Mouse (Mus musculus) cerebral cortex, adult 2 months (tissue): ENCODE data around the gene Dcaf6.

Experiments
- WGBS: fragments of 180-500 bp; shearing (Covaris S2); methylation state at CpG from one replicate; pipeline ENCODE4 v1.1.7; 2018; 5-methylcytosine and 5-hydroxymethylcytosine counted together

The Dcaf6 gene

GRCm38 (mm10) chr1:165394836-165395235, 65.4 kb downstream of the Dcaf6 start:
- 82% methylated on average over 3 of the region's 3 CpGs for WGBS

- 96% methylated on average over 1 of the region's 1 CpGs for WGBS
Observed at GRCm38 (mm10) chr1:165393033-165393432, 67.2 kb downstream of the Dcaf6 start.

- 63% methylated on average over 5 of the region's 5 CpGs for WGBS
Observed at GRCm38 (mm10) chr1:165388716-165389115, 71.6 kb downstream of the Dcaf6 start.

DNA sequence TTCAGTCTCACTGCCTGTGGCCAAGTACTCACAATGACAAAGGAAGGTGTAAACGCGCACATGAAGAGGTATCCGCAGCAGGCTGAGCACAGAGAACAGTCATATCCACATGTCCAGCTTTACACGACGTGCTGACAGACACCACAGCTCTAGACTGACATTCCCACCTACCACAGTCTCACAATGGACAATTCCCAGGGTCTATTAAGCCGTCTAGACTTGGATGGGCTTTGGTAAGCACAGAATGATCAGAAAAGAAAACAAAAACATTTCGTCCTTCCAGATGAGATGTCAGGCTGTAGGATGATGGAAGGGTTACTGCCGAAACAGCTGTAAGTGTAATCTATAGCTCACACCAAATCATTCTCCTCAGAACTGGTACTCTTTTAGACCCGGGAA, 73.8 kb downstream of the Dcaf6 start:
- WGBS = 85% methylated on average over 9 of the region's 9 CpGs

DNA sequence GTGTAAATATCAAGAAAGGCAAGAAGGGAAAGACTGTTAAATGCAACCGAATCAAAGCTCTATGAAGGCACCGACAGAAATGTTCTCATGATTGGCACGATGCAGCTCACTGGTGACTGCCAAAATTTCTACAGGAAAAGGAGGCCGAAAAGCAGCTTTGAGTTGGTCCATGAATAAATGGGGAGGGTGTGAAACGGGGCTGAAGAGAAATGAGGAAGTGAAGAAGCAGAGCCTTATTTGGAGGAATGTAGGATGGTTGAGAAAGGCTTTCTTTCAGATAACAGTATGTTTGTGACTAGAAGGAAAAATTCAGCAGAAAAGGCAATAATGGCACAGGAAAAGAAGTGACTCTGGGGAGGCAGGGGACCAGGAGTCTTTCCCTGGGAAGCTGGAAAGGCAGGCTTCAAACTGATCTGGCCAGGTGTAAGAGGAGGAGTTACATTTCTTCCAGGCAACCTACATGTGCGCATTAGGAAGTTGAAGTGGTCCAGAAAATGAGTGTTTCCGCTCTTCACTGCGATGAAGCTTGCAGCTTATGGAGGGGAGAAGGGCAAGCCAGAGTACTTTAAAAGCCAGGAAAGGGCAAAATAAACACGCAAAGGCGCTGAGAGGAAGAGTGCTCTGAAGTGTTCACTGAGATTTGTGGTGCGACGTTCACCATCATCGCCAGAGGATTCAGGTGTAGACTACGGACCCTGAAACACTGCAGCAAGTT, 74.3 kb downstream of the Dcaf6 start:
- 68% methylated on average over 14 of the region's 14 CpGs for WGBS

GRCm38 (mm10) chr1:165373839-165374238, 86.4 kb downstream of the Dcaf6 start:
- WGBS = 65% methylated on average over 9 of the region's 9 CpGs

GRCm38 (mm10) chr1:165370990-165371389, 89.3 kb downstream of the Dcaf6 start:
- WGBS = 95% methylated on average over 4 of the region's 4 CpGs

DNA sequence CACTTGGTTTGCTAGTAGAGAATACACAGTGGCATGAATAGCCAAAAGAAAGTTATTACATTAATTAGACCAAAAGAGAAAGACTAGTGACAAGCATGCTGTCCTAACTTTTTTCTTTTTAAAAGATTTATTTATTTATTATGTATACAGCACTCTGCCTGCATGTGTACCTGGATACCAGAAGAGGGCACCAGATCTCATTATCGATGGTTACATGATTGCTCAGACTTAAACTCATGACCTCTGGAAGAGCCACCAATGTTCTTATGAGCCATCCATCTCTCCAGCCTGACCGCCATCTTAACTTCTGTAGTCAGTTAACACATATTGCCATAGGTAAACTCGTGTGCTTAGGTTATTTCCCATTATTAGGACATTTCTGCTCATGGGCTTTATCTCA, 95.2 kb downstream of the Dcaf6 start:
- WGBS = 96% methylated on average over 3 of the region's 3 CpGs

DNA sequence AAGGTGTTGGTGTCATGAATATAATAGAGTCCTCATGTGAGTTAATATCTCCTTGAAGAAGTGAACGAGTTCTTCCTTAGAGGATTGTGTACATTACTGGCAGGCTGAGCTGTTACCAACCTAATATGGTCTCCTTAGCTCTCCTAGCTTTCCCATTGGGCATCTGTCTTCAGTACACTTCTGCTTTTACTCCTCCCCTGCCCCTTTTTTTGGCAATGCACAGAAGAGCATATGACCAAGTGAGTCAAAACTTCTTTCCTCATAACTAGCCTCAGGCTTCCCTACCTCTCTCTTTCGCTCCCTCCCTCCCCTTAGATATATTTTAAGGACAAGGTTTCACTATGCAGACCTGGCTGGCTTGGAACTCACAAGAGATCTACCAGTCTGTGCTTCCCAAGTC, 97.0 kb downstream of the Dcaf6 start:
- 81% methylated on average over 2 of the region's 2 CpGs for WGBS

- 71% methylated on average over 2 of the region's 2 CpGs for WGBS
Observed at GRCm38 (mm10) chr1:165356347-165356746, 103.9 kb downstream of the Dcaf6 start.

GRCm38 (mm10) chr1:165344453-165344852, 115.8 kb downstream of the Dcaf6 start:
- 44% methylated on average over 4 of the region's 4 CpGs for WGBS

DNA sequence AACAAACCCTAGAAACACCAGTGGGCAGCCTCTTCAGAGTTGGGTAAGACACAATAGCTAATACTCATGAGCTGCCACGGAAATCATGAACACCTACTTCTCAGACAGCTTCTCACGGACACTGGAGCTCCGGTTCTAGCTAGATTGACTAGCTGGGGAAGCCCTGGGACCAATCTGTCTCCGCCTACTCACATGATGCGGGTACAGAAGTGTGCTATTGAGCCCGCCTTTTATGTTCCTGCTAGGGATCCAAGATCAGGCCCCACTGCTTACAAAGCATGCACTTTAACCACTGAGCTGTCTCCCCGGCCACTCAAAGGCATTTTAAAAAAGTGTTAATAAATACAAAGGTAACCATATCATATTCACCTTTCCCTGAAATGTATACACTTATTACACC, 118.1 kb downstream of the Dcaf6 start:
- WGBS = 63% methylated on average over 7 of the region's 7 CpGs

DNA sequence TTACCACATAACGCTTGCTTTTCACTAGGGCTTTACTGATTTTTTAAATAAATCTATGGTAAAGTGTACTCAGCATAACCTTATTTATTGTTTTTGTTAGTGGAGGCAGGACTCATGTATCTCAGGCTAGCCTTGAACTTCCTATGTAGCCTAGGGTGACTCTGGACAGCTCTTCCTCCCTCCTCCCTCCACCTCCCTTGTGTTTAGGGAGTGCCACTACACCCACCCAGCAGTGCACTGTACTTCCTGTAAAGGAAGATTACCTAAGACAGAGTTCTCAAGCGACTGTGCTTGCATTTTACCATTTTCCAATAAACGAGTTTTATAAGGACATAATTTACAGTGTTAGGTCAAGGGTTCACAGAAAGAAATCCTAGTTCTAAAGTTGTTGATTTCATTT, 127.5 kb downstream of the Dcaf6 start:
- WGBS = 88% methylated on average over 3 of the region's 3 CpGs

- 90% methylated on average over 17 of the region's 17 CpGs for WGBS
Observed at GRCm38 (mm10) chr1:165328384-165329289, 131.6 kb downstream of the Dcaf6 start.

DNA sequence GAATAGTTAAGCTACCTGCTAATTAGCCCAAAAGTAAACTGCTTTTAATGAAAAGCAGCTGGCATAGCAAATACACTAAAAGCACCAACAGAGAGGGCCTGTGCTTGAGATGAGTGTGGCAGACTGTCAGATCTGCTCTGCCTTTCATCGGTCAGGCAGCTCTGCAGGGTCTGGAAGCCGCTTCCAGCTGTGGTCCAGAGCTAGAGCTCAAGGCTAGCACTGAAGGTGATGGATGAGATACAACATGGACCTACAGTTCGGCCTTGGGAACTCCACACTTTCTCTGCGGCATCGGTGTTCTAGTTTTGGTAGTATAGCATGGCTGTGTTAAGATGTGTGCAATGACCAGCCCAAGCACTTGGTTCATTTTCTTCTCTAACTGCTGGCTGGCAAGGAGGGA, 132.4 kb downstream of the Dcaf6 start:
- 84% methylated on average over 5 of the region's 5 CpGs for WGBS

GRCm38 (mm10) chr1:165327370-165327769, 132.9 kb downstream of the Dcaf6 start:
- 76% methylated on average over 2 of the region's 2 CpGs for WGBS

- 67% methylated on average over 7 of the region's 7 CpGs for WGBS
Observed at GRCm38 (mm10) chr1:165322934-165323333, 137.3 kb downstream of the Dcaf6 start.

GRCm38 (mm10) chr1:165321891-165322290, 138.4 kb downstream of the Dcaf6 start:
- WGBS = 69% methylated on average over 7 of the region's 7 CpGs

DNA sequence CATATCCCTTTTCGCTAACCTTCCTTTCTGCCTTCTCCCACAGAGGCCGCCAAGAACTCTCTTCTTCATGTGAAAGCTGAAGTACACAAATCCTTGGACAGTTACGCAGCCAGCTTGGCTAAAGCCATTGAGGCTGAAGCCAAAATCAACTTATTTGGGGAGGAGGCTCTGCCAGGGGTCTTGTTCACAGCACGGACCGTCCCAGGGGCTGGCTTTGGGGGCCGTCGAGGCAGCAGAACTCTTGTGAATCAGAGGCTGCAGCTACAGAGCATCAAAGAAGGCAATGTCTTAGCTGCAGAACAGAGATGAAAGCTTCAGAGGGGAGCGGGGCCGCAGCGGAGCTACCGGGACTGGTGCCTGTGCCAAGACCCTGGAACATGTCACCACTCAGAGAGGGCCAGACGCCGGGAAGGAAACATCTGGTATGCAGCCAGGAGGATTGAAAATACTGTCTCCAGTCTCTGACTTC, 138.8 kb downstream of the Dcaf6 start:
- WGBS = 56% methylated on average over 13 of the region's 13 CpGs

DNA sequence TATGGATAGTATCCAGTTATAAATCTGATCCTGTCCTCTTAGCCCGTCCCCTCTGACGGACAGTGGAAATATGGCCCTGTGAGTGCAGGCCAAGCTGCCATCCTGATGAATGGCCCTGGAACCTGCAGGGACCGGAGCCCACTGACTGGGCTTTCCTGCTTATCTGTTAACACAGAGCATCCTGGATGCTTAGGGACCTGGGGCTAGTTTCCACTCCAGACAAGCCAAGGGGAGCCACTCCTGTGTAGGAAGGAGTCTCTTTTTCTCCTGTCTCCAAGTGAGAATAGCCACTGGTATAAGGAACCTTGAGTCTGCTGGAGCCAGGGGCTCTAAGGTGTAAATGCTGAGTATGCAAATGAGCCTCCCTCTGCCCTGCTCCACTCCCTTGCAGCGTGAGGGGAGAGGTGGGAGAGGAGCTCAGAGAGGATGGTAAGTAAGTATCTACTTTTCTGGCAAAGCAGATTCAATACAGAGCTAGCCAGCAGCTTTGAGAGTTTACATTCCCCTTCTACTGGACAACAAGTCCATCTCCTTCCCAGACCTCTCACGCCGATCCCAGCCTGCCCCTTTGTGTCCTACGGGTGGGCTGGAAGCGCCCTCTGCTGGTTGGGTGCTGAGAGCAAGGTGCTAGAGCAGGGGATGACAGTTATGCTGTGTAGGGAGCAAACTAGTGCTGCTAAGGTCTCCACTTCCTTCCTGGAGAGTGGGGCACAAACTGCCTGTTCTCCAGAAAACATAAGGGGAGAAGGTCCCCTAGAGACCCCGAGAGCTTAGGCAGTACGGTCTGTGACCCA, 139.9 kb downstream of the Dcaf6 start:
- WGBS = 50% methylated on average over 10 of the region's 10 CpGs

DNA sequence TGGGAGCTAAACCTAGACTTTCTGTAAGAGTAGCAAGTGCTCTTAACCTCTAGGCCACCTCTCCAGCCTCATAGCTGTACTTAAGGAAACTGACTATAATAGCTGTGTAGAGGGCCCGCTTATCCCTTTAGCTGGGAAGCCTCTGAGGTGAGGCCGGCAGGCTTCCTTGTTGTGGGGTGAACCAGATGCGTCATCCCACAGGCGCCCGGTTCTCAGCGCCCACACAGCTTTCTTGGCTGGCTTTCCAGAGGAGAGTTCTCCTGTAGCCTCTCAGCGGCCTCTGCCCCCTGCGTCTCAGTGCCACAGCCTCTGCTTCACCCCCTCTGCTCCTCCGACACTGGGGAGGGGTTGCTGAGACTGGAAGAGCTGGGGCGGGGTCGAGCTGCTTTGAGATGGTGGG, 143.9 kb downstream of the Dcaf6 start:
- 45% methylated on average over 11 of the region's 11 CpGs for WGBS

GRCm38 (mm10) chr1:165308180-165308579, 152.1 kb downstream of the Dcaf6 start:
- WGBS = 77% methylated on average over 11 of the region's 11 CpGs
